Mouse (Mus musculus): ENCODE measurements around the gene Phactr2. TPM values are rescaled to one million over a fixed set of nuclear protein-coding genes. Genes with fewer than 3 reads are reported as not detected.

Phactr2 gene
- polyA plus RNA-seq, 1 experiment from 2014 or later = 25.5 TPM

- H3K9ac ChIP-seq = no peak overlapping the region
- WGBS = 39% methylated on average over 4 of the region's 4 CpGs
- no peaks in the 10 kb centered on the region for H3K4me1 ChIP-seq
- H3K27ac ChIP-seq = peak overlapping the region; percentile 3; the same call in 1 of the 2 replicates
- no peak overlapping the region for H3K4me2 ChIP-seq
- H3K9me3 ChIP-seq = no peaks in the 10 kb centered on the region
- H3K4me3 ChIP-seq = no peak overlapping the region
- no peaks in the 10 kb centered on the region for H3K36me3 ChIP-seq
- no peaks in the 10 kb centered on the region for H3K27me3 ChIP-seq
- ATAC-seq (ENCODE audit: insufficient number of reproducible peaks, low FRiP score, low TSS enrichment, low read depth) = no peak
Observed at GRCm38 (mm10) chr10:13283441-13283840, 190.8 kb downstream of the Phactr2 start.

GRCm38 (mm10) chr10:13280298-13280853, 193.8 kb downstream of the Phactr2 start:
- Histone ChIP-seq H3K27ac (no peak overlapping the region), H3K4me3 (no peak overlapping the region), H3K27me3 (no peaks in the 10 kb centered on the region), H3K36me3 (no peaks in the 10 kb centered on the region), H3K4me2 (no peak overlapping the region), H3K4me1 (no peaks in the 10 kb centered on the region), H3K9ac (no peak overlapping the region), H3K9me3 (no peaks in the 10 kb centered on the region)
- 73% methylated on average over 6 of the region's 6 CpGs for WGBS
- ATAC-seq (ENCODE audit: insufficient number of reproducible peaks, low FRiP score, low TSS enrichment, low read depth) = no peak

GRCm38 (mm10) chr10:13276298-13276697, 197.9 kb downstream of the Phactr2 start:
- H3K4me2 ChIP-seq = no peak overlapping the region
- no peaks in the 10 kb centered on the region for H3K9me3 ChIP-seq
- H3K36me3 ChIP-seq = no peaks in the 10 kb centered on the region
- no peaks in the 10 kb centered on the region for H3K4me1 ChIP-seq
- no peak for ATAC-seq (ENCODE audit: insufficient number of reproducible peaks, low FRiP score, low TSS enrichment, low read depth)
- H3K9ac ChIP-seq = no peak overlapping the region
- H3K4me3 ChIP-seq = no peak overlapping the region
- H3K27me3 ChIP-seq = no peaks in the 10 kb centered on the region
- H3K27ac ChIP-seq = no peak overlapping the region
- 72% methylated on average over 5 of the region's 5 CpGs for WGBS

GRCm38 (mm10) chr10:13275152-13275551, 199.1 kb downstream of the Phactr2 start:
- Histone ChIP-seq H3K9ac (no peak overlapping the region), H3K4me3 (no peak overlapping the region), H3K4me1 (no peaks in the 10 kb centered on the region), H3K36me3 (no peaks in the 10 kb centered on the region), H3K9me3 (no peaks in the 10 kb centered on the region), H3K27me3 (no peaks in the 10 kb centered on the region), H3K4me2 (no peak overlapping the region), H3K27ac (no peak overlapping the region)
- no peak for ATAC-seq (ENCODE audit: insufficient number of reproducible peaks, low FRiP score, low TSS enrichment, low read depth)
- WGBS = 81% methylated on average over 6 of the region's 6 CpGs

GRCm38 (mm10) chr10:13274699-13275098, 199.5 kb downstream of the Phactr2 start:
- no peak overlapping the region for H3K4me3 ChIP-seq
- H3K4me1 ChIP-seq = no peaks in the 10 kb centered on the region
- no peak overlapping the region for H3K4me2 ChIP-seq
- H3K27ac ChIP-seq = no peak overlapping the region
- ATAC-seq (ENCODE audit: insufficient number of reproducible peaks, low FRiP score, low TSS enrichment, low read depth) = no peak
- H3K27me3 ChIP-seq = no peaks in the 10 kb centered on the region
- WGBS = 87% methylated on average over 4 of the region's 4 CpGs
- no peaks in the 10 kb centered on the region for H3K36me3 ChIP-seq
- H3K9ac ChIP-seq = no peak overlapping the region
- no peaks in the 10 kb centered on the region for H3K9me3 ChIP-seq

- no peaks in the 10 kb centered on the region for H3K4me1 ChIP-seq
- H3K4me2 ChIP-seq = no peak overlapping the region
- ATAC-seq (ENCODE audit: insufficient number of reproducible peaks, low FRiP score, low TSS enrichment, low read depth) = no peak
- H3K9ac ChIP-seq = no peak overlapping the region
- no peaks in the 10 kb centered on the region for H3K9me3 ChIP-seq
- H3K27me3 ChIP-seq = no peaks in the 10 kb centered on the region
- WGBS = 85% methylated on average over 1 of the region's 1 CpGs
- no peaks in the 10 kb centered on the region for H3K36me3 ChIP-seq
- H3K27ac ChIP-seq = no peak overlapping the region
- no peak overlapping the region for H3K4me3 ChIP-seq
Observed at GRCm38 (mm10) chr10:13273756-13274155, 200.5 kb downstream of the Phactr2 start.

GRCm38 (mm10) chr10:13271716-13272115, 202.5 kb downstream of the Phactr2 start:
- no peaks in the 10 kb centered on the region for H3K4me1 ChIP-seq
- no peaks in the 10 kb centered on the region for H3K36me3 ChIP-seq
- no peaks in the 10 kb centered on the region for H3K9me3 ChIP-seq
- peak overlapping the region; percentile 73 for H3K27ac ChIP-seq
- no peaks in the 10 kb centered on the region for H3K27me3 ChIP-seq
- no peak overlapping the region for H3K4me2 ChIP-seq
- no peak for ATAC-seq (ENCODE audit: insufficient number of reproducible peaks, low FRiP score, low TSS enrichment, low read depth)
- 84% methylated on average over 8 of the region's 8 CpGs for WGBS
- H3K4me3 ChIP-seq = no peak overlapping the region
- H3K9ac ChIP-seq = no peak overlapping the region

GRCm38 (mm10) chr10:13271099-13271498, 203.1 kb downstream of the Phactr2 start:
- H3K36me3 ChIP-seq = 0 out of 2 replicates have a peak, but pooled peaks cover 4% of the 10 kb centered on the region
- no peaks in the 10 kb centered on the region for H3K27me3 ChIP-seq
- no peak overlapping the region for H3K4me3 ChIP-seq
- ATAC-seq (ENCODE audit: insufficient number of reproducible peaks, low FRiP score, low TSS enrichment, low read depth) = peak; percentile 79
- WGBS = 34% methylated on average over 7 of the region's 7 CpGs
- H3K4me1 ChIP-seq = no peaks in the 10 kb centered on the region
- no peaks in the 10 kb centered on the region for H3K9me3 ChIP-seq
- H3K9ac ChIP-seq = no peak overlapping the region
- H3K4me2 ChIP-seq = no peak overlapping the region
- H3K27ac ChIP-seq = peak overlapping the region; percentile 73

- ATAC-seq (ENCODE audit: insufficient number of reproducible peaks, low FRiP score, low TSS enrichment, low read depth) = no peak
- H3K27ac ChIP-seq = peak overlapping the region; percentile 73
- H3K9ac ChIP-seq = no peak overlapping the region
- H3K4me2 ChIP-seq = no peak overlapping the region
- H3K36me3 ChIP-seq = 0 out of 2 replicates have a peak, but pooled peaks cover 4% of the 10 kb centered on the region
- no peaks in the 10 kb centered on the region for H3K27me3 ChIP-seq
- no peaks in the 10 kb centered on the region for H3K4me1 ChIP-seq
- H3K4me3 ChIP-seq = no peak overlapping the region
- no peaks in the 10 kb centered on the region for H3K9me3 ChIP-seq
- WGBS = 85% methylated on average over 7 of the region's 7 CpGs
Observed at GRCm38 (mm10) chr10:13270270-13270669, 203.9 kb downstream of the Phactr2 start.

- Histone ChIP-seq H3K4me2 (no peak overlapping the region), H3K9ac (no peak overlapping the region), H3K36me3 (peaks cover 11% of the 10 kb centered on the region), H3K27me3 (no peaks in the 10 kb centered on the region), H3K9me3 (no peaks in the 10 kb centered on the region), H3K4me1 (0 out of 2 replicates have a peak, but pooled peaks cover 3% of the 10 kb centered on the region), H3K4me3 (no peak overlapping the region), H3K27ac (no peak overlapping the region)
- WGBS = 88% methylated on average over 3 of the region's 3 CpGs
- no peak for ATAC-seq (ENCODE audit: insufficient number of reproducible peaks, low FRiP score, low TSS enrichment, low read depth)
Observed at GRCm38 (mm10) chr10:13259251-13259650, 215.0 kb downstream of the Phactr2 start.

- Histone ChIP-seq H3K4me1 (0 out of 2 replicates have a peak, but pooled peaks cover 3% of the 10 kb centered on the region), H3K4me2 (no peak overlapping the region), H3K4me3 (no peak overlapping the region), H3K9ac (no peak overlapping the region), H3K27me3 (no peaks in the 10 kb centered on the region), H3K36me3 (peaks cover 17% of the 10 kb centered on the region), H3K9me3 (no peaks in the 10 kb centered on the region), H3K27ac (no peak overlapping the region)
- no peak for ATAC-seq (ENCODE audit: insufficient number of reproducible peaks, low FRiP score, low TSS enrichment, low read depth)
- 64% methylated on average over 7 of the region's 7 CpGs for WGBS
Observed at GRCm38 (mm10) chr10:13256196-13256595, 218.0 kb downstream of the Phactr2 start.

- Histone ChIP-seq H3K9me3 (no peaks in the 10 kb centered on the region), H3K27me3 (no peaks in the 10 kb centered on the region), H3K9ac (no peak overlapping the region), H3K4me1 (no peaks in the 10 kb centered on the region), H3K4me3 (no peak overlapping the region), H3K27ac (0 out of 2 replicates have a peak overlapping the region, but pooled peaks have one; percentile 3), H3K36me3 (peaks cover 27% of the 10 kb centered on the region), H3K4me2 (no peak overlapping the region)
- 48% methylated on average over 2 of the region's 2 CpGs for WGBS
- peak; percentile 37; the same call in 1 of the 2 replicates for ATAC-seq (ENCODE audit: insufficient number of reproducible peaks, low FRiP score, low TSS enrichment, low read depth)
Observed at GRCm38 (mm10) chr10:13250280-13250679, 223.9 kb downstream of the Phactr2 start.

- Histone ChIP-seq H3K4me1 (no peaks in the 10 kb centered on the region), H3K4me3 (no peak overlapping the region), H3K9ac (no peak overlapping the region), H3K27ac (no peak overlapping the region), H3K4me2 (no peak overlapping the region), H3K27me3 (no peaks in the 10 kb centered on the region), H3K36me3 (peaks cover 39% of the 10 kb centered on the region), H3K9me3 (no peaks in the 10 kb centered on the region)
- no peak for ATAC-seq (ENCODE audit: insufficient number of reproducible peaks, low FRiP score, low TSS enrichment, low read depth)
- WGBS = 94% methylated on average over 8 of the region's 8 CpGs
Observed at GRCm38 (mm10) chr10:13249126-13249525, 225.1 kb downstream of the Phactr2 start.

Measured in limb, embryonic 15.5 days (tissue).